In genomic region chr5:100225491-100225890, GRCm38 (mm10) we compare ENCODE assay signal across 15 mouse cellular contexts.
"Had no signal": no experiment of that assay in that cellular context is flagged by ENCODE, and none has a peak within 500 bp of the region (broad histone marks: within the 10 kb centered on the region; RNA-seq: fewer than 3 reads in every experiment).

No protein-coding gene starts in this region.

- H3K4me1 ChIP-seq: midbrain, embryonic 15.5 days; stomach, embryonic 15.5 days had no signal

- H3K4me2 ChIP-seq: lung, embryonic 14.5 days; midbrain, embryonic 12.5 days; midbrain, embryonic 15.5 days; neural tube, embryonic 12.5 days; stomach, embryonic 15.5 days had no signal

- DNase-seq: lung, adult 18-20 months; lung, embryonic 14.5 days; lung, postnatal 14 days; lung, postnatal 36 days; right cerebral cortex, postnatal 14 days; thymus, adult 2 months; thymus, postnatal 25 days; thymus, postnatal 4 days had no signal

- H3K27me3 ChIP-seq: megakaryocyte, embryonic 14.5 days; midbrain, embryonic 12.5 days; midbrain, embryonic 15.5 days; neural tube, embryonic 12.5 days; stomach, embryonic 15.5 days had no signal

- ATAC-seq: midbrain, embryonic 15.5 days had no signal

- H3K4me3 ChIP-seq: megakaryocyte, embryonic 14.5 days; midbrain, embryonic 12.5 days; midbrain, embryonic 15.5 days; neural tube, embryonic 12.5 days; stomach, embryonic 15.5 days had no signal

- H3K9ac ChIP-seq: lung, embryonic 14.5 days; midbrain, embryonic 12.5 days; midbrain, embryonic 15.5 days; neural tube, embryonic 12.5 days; stomach, embryonic 15.5 days had no signal

- H3K36me3 ChIP-seq: midbrain, embryonic 12.5 days; midbrain, embryonic 15.5 days; neural tube, embryonic 12.5 days; stomach, embryonic 15.5 days had no signal

- H3K9me3 ChIP-seq: midbrain, embryonic 12.5 days; midbrain, embryonic 15.5 days; neural tube, embryonic 12.5 days; stomach, embryonic 15.5 days had no signal

- H3K27ac ChIP-seq: macrophage; midbrain, embryonic 12.5 days; midbrain, embryonic 15.5 days; neural tube, embryonic 12.5 days; stomach, embryonic 15.5 days; stomach, postnatal 0 days had no signal
